Comparison of ENCODE assay signal across 25 mouse cellular contexts in genomic region chr12:81128693-81129092, GRCm38 (mm10).
"Had no signal": no experiment of that assay in that cellular context is flagged by ENCODE, and none has a peak within 500 bp of the region (broad histone marks: within the 10 kb centered on the region; RNA-seq: fewer than 3 reads in every experiment).

No protein-coding gene starts in this region.

- DNase-seq: cerebellum, adult 9-10 months; cerebellum, adult 9-11 months; cerebellum, postnatal 14 days; cerebellum, postnatal 36 days; embryo, embryonic 11 days; forebrain, postnatal 0 days; gastrocnemius, adult 2 months; gastrocnemius, postnatal 10 days; gastrocnemius, postnatal 14 days; gastrocnemius, postnatal 25 days; gastrocnemius, postnatal 36 days; heart, adult 18-20 months; heart, adult 2 months had no signal

- H3K4me1 ChIP-seq: embryonic facial prominence, embryonic 12.5 days; embryonic facial prominence, embryonic 13.5 days; embryonic facial prominence, embryonic 15.5 days; forebrain, embryonic 12.5 days; forebrain, embryonic 13.5 days; forebrain, embryonic 15.5 days; heart, embryonic 10.5 days had no signal

- H3K27ac ChIP-seq: embryonic facial prominence, embryonic 10.5 days; embryonic facial prominence, embryonic 12.5 days; embryonic facial prominence, embryonic 13.5 days; embryonic facial prominence, embryonic 15.5 days; forebrain, embryonic 10.5 days; forebrain, embryonic 12.5 days; forebrain, embryonic 13.5 days; forebrain, embryonic 15.5 days; gastrocnemius, adult 2 months; heart, adult 2 months; heart, embryonic 10.5 days had no signal

- H3K27me3 ChIP-seq: embryonic facial prominence, embryonic 12.5 days; embryonic facial prominence, embryonic 13.5 days; embryonic facial prominence, embryonic 15.5 days; forebrain, embryonic 12.5 days; forebrain, embryonic 13.5 days; forebrain, embryonic 15.5 days had no signal

- H3K4me3 ChIP-seq: embryonic facial prominence, embryonic 10.5 days; embryonic facial prominence, embryonic 12.5 days; embryonic facial prominence, embryonic 13.5 days; embryonic facial prominence, embryonic 15.5 days; erythroblast, embryonic 14.5 days; forebrain, embryonic 10.5 days; forebrain, embryonic 12.5 days; forebrain, embryonic 13.5 days; forebrain, embryonic 15.5 days; gastrocnemius, adult 2 months; heart, adult 2 months; heart, embryonic 10.5 days had no signal

- ATAC-seq: forebrain, embryonic 13.5 days; forebrain, embryonic 14.5 days; forebrain, embryonic 15.5 days; forebrain, embryonic 16.5 days; forebrain, postnatal 0 days had no signal

- H3K36me3 ChIP-seq: embryonic facial prominence, embryonic 10.5 days; embryonic facial prominence, embryonic 12.5 days; embryonic facial prominence, embryonic 13.5 days; embryonic facial prominence, embryonic 15.5 days; forebrain, embryonic 10.5 days; forebrain, embryonic 12.5 days; forebrain, embryonic 15.5 days; heart, embryonic 10.5 days had no signal

- H3K9me3 ChIP-seq: embryonic facial prominence, embryonic 10.5 days; embryonic facial prominence, embryonic 12.5 days; embryonic facial prominence, embryonic 13.5 days; embryonic facial prominence, embryonic 15.5 days; forebrain, embryonic 10.5 days; forebrain, embryonic 12.5 days; forebrain, embryonic 13.5 days; forebrain, embryonic 15.5 days; heart, embryonic 10.5 days had no signal
